Mouse (Mus musculus) monocyte, adult 5-6 weeks (primary cell): ENCODE measurements around the gene Cpb1. TPM values are rescaled to one million over a fixed set of nuclear protein-coding genes. Genes with fewer than 3 reads are reported as not detected.

ENCODE experiments used
- ATAC-seq: fragments of 153-309, 156-312 bp; replicated peaks from 2 replicates; pipeline ENCODE4 v1.8.0; 2017; ENCODE audit warnings: mild to moderate bottlenecking; ENCODE audit not compliant: low TSS enrichment, insufficient number of reproducible peaks, severe bottlenecking, poor library complexity, low FRiP score
- total RNA-seq: library from RNA; stranded (forward); fragments of 200-1000, 200-491, 200-594 nt; gene quantifications from 3 replicates; pipeline ENCODE4 v1.2.3, GENCODE M21; 2017

Cpb1 gene
- total RNA-seq, 1 experiment from 2014 or later: not detected

DNA sequence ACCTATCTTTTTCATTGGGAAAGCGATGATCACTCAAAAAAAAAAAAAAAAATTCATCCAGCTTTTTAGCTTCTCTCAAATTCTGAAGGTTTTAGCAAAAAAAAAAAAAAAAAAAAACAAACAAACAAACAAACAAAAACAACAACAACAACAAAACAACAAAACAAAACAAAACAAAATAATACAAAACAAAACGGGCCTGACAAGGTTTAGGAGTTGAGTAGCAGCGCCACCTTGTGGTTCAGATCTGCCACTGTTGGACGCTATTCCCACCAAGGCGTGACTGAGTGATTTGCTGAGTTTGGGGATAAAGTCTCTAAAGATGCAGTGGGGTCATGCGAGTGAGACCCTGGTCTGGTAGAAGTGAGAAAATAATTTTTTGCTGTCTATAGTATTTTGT lies 76.7 kb downstream of the Cpb1 start:
- peak; percentile 83 for ATAC-seq

Other genes starting within 250 kb of the Cpb1 start
- gene Hps3, start 240.4 kb downstream of the Cpb1 start, total RNA-seq: 122 to 144 TPM (median 129 TPM) in 3 replicates
- 47.1 to 92.7 TPM (median 58.3 TPM) in 3 replicates for gene Hltf, start 217.9 kb downstream of the Cpb1 start, total RNA-seq
- gene Gyg, start 120.4 kb downstream of the Cpb1 start, total RNA-seq: 43.3 to 50.7 TPM (median 50.6 TPM) in 3 replicates
- gene Cpa3, start 33.6 kb downstream of the Cpb1 start, total RNA-seq: 7.3 to 28.7 TPM (median 27.7 TPM) in 3 replicates
- gene Agtr1b, start 91.4 kb upstream of the Cpb1 start, total RNA-seq: not detected in 3 replicates